13 mouse cellular contexts compared by ENCODE assay signal in genomic region chrX:150963027-150963426, GRCm38 (mm10). TPM values are rescaled to one million over a fixed set of nuclear protein-coding genes. Genes with fewer than 3 reads are reported as not detected.
A peak's percentile ranks its signal among the peaks of the same experiment; 100 is the strongest.
DNase-seq lines count a peak whose midpoint lies in the region; ATAC-seq and TF ChIP-seq lines count a peak whose summit lies in the region.
"Had no signal": no experiment of that assay in that cellular context is flagged by ENCODE, and none has a peak within 500 bp of the region (broad histone marks: within the 10 kb centered on the region; RNA-seq: fewer than 3 reads in every experiment).

No protein-coding gene starts in this region.

- no peaks in the 10 kb centered on the region for H3K4me1 ChIP-seq in forebrain, postnatal 0 days (ENCODE audit: insufficient read depth)
- no peaks in the 10 kb centered on the region for H3K4me1 ChIP-seq in forebrain, embryonic 16.5 days (replicated peaks; ENCODE audit: control insufficient read depth, insufficient read depth, low read length)
- H3K4me1 ChIP-seq in liver, adult 2 months (ENCODE audit: control insufficient read depth, insufficient read depth, low read length), result no peaks in the 10 kb centered on the region
- no peaks in the 10 kb centered on the region for H3K4me1 ChIP-seq in liver, embryonic 11.5 days (replicated peaks; ENCODE audit: control insufficient read depth, insufficient read depth, low read length)
- H3K4me1 ChIP-seq: embryonic facial prominence, embryonic 13.5 days; midbrain, embryonic 12.5 days had no signal

- 29% methylated on average over 2 of the region's 2 CpGs for WGBS in forebrain, postnatal 0 days
- 39% methylated on average over 2 of the region's 2 CpGs for WGBS in forebrain, embryonic 16.5 days
- 17% methylated on average over 2 of the region's 2 CpGs for WGBS in liver, adult 2 months
- WGBS in liver, embryonic 11.5 days, result 20% methylated on average over 2 of the region's 2 CpGs

- no peak overlapping the region for H3K9ac ChIP-seq in forebrain, postnatal 0 days
- H3K9ac ChIP-seq in forebrain, embryonic 16.5 days (replicated peaks; ENCODE audit: low read depth, low read length), result no peak overlapping the region
- no peak overlapping the region for H3K9ac ChIP-seq in liver, adult 2 months (ENCODE audit: low read depth, low read length)
- no peak overlapping the region for H3K9ac ChIP-seq in liver, embryonic 11.5 days (ENCODE audit: low read depth, low read length)
- H3K9ac ChIP-seq: embryonic facial prominence, embryonic 13.5 days; midbrain, embryonic 12.5 days had no signal

- TF ChIP-seq POLR2A in liver, adult 2 months (IDR thresholded peaks at IDR 0.05; ENCODE audit: extremely low read depth, insufficient read depth, low read length), result no peak

- no peaks in the 10 kb centered on the region for H3K9me3 ChIP-seq in forebrain, postnatal 0 days (ENCODE audit: low read length)
- no peaks in the 10 kb centered on the region for H3K9me3 ChIP-seq in forebrain, embryonic 16.5 days (ENCODE audit: control insufficient read depth, low read length)
- H3K9me3 ChIP-seq in liver, embryonic 11.5 days (ENCODE audit: control insufficient read depth, low read length), result no peaks in the 10 kb centered on the region
- H3K9me3 ChIP-seq: embryonic facial prominence, embryonic 13.5 days; midbrain, embryonic 12.5 days had no signal

- no peak overlapping the region for H3K4me3 ChIP-seq in forebrain, postnatal 0 days (ENCODE audit: low read depth, low read length)
- no peak overlapping the region for H3K4me3 ChIP-seq in forebrain, embryonic 16.5 days (replicated peaks; ENCODE audit: low read length)
- H3K4me3 ChIP-seq in liver, adult 2 months (ENCODE audit: insufficient read depth, low read depth, low read length), result no peak overlapping the region
- no peak overlapping the region for H3K4me3 ChIP-seq in liver, embryonic 11.5 days (ENCODE audit: low read depth, low read length)
- H3K4me3 ChIP-seq: embryonic facial prominence, embryonic 13.5 days; midbrain, embryonic 12.5 days had no signal

- no peaks in the 10 kb centered on the region for H3K27me3 ChIP-seq in forebrain, postnatal 0 days (ENCODE audit: insufficient read depth, low read length)
- H3K27me3 ChIP-seq in forebrain, embryonic 16.5 days (replicated peaks; ENCODE audit: control insufficient read depth, insufficient read depth, low read length), result no peaks in the 10 kb centered on the region
- H3K27me3 ChIP-seq in liver, adult 2 months (ENCODE audit: control insufficient read depth, insufficient read depth, low read length), result no peaks in the 10 kb centered on the region
- no peaks in the 10 kb centered on the region for H3K27me3 ChIP-seq in liver, embryonic 11.5 days (replicated peaks; ENCODE audit: control insufficient read depth, insufficient read depth, low read length)
- H3K27me3 ChIP-seq: embryonic facial prominence, embryonic 13.5 days; midbrain, embryonic 12.5 days had no signal

- ATAC-seq in forebrain, postnatal 0 days, result no peak
- ATAC-seq in forebrain, embryonic 16.5 days, result no peak
- no peak for ATAC-seq in liver, embryonic 11.5 days (replicated peaks; ENCODE audit: low FRiP score)
- ATAC-seq in megakaryocyte progenitor cell, adult 5-6 weeks (replicated peaks; ENCODE audit: poor library complexity), result 0 out of 2 replicates have a peak, but pooled peaks have one; percentile 31
- ATAC-seq: forebrain, embryonic 14.5 days had no signal

- H3K27ac ChIP-seq in forebrain, postnatal 0 days (ENCODE audit: low read depth, low read length), result no peak overlapping the region
- no peak overlapping the region for H3K27ac ChIP-seq in forebrain, embryonic 16.5 days (ENCODE audit: low read length)
- H3K27ac ChIP-seq in liver, adult 2 months (replicated peaks; ENCODE audit: insufficient read depth, low read depth, low read length), result no peak overlapping the region
- no peak overlapping the region for H3K27ac ChIP-seq in liver, embryonic 11.5 days (ENCODE audit: low read depth, low read length)
- H3K27ac ChIP-seq: embryonic facial prominence, embryonic 13.5 days; midbrain, embryonic 12.5 days had no signal

- DNase-seq in forebrain, postnatal 0 days, result no peak
- DNase-seq in liver, adult 2 months (ENCODE audit: extremely low read depth, low read depth, low spot score), result peak; percentile 4
- no peak for DNase-seq in liver, embryonic 11.5 days (ENCODE audit: low spot score)
- DNase-seq in ES-CJ7 (ENCODE audit: low read depth, low spot score), result peak; percentile 61
- no peak for DNase-seq in right cerebral cortex, postnatal 25 days
- DNase-seq in heart, postnatal 25 days (ENCODE audit: low spot score), result no peak
- DNase-seq: adrenal gland, postnatal 25 days; cerebellum, adult 2 months had no signal

- intact Hi-C loops in heart, postnatal 25 days (cut with DNase I), result no loop called here

- 0 out of 2 replicates have a peak, but pooled peaks have one; percentile 4 for TF ChIP-seq CTCF in forebrain, postnatal 0 days (IDR thresholded peaks at IDR 0.05; ENCODE audit: low read depth)
- TF ChIP-seq CTCF in liver, adult 2 months (IDR thresholded peaks at IDR 0.05; ENCODE audit: low read depth, low read length), result 0 out of 2 replicates have a peak, but pooled peaks have one; percentile 4

- H3K36me3 ChIP-seq in forebrain, postnatal 0 days (ENCODE audit: insufficient read depth), result no peaks in the 10 kb centered on the region
- no peaks in the 10 kb centered on the region for H3K36me3 ChIP-seq in forebrain, embryonic 16.5 days (ENCODE audit: control insufficient read depth, insufficient read depth)
- no peaks in the 10 kb centered on the region for H3K36me3 ChIP-seq in liver, adult 2 months (ENCODE audit: control insufficient read depth, insufficient read depth, low read length)
- H3K36me3 ChIP-seq in liver, embryonic 11.5 days (ENCODE audit: control insufficient read depth, insufficient read depth, low read length), result no peaks in the 10 kb centered on the region
- H3K36me3 ChIP-seq: embryonic facial prominence, embryonic 13.5 days; midbrain, embryonic 12.5 days had no signal

- no peaks in the 10 kb centered on the region for H3K79me2 ChIP-seq in liver, adult 2 months (ENCODE audit: control insufficient read depth, insufficient read depth, low read length)

- no peak overlapping the region for H3K4me2 ChIP-seq in forebrain, postnatal 0 days (ENCODE audit: low read depth)
- H3K4me2 ChIP-seq in forebrain, embryonic 16.5 days (ENCODE audit: low read length), result no peak overlapping the region
- H3K4me2 ChIP-seq in liver, embryonic 11.5 days, result no peak overlapping the region
- H3K4me2 ChIP-seq: embryonic facial prominence, embryonic 13.5 days; midbrain, embryonic 12.5 days had no signal

RNA-seq across cellular contexts. Expression of gene Gnl3l, which starts 54.1 kb away (rescaled TPM):
- total RNA-seq in forebrain, postnatal 0 days (2014; rRNA removed), result 151 and 179 TPM in 2 replicates
- polyA plus RNA-seq in forebrain, postnatal 0 days (2015; fragmentation: Nextera tagmentation; extraction: Ambion mirVana), result 78.4 and 98.6 TPM in 2 replicates
- 60.3 and 66.9 TPM in 2 replicates for polyA plus RNA-seq in forebrain, embryonic 16.5 days (2015; fragmentation: Nextera tagmentation; extraction: Ambion mirVana)
- total RNA-seq in liver, adult 2 months (2014; rRNA removed), result 12.5 and 13.2 TPM in 2 replicates
- 4.1 and 4.3 TPM in 2 replicates for polyA plus RNA-seq in liver, adult 2 months (2012; rRNA removed)
- polyA plus RNA-seq in liver, embryonic 11.5 days (2014; fragmentation: Nextera tagmentation; extraction: Ambion mirVana), result 32.6 and 32.9 TPM in 2 replicates
- 29.2 and 36.1 TPM in 2 replicates for total RNA-seq in megakaryocyte progenitor cell, adult 5-6 weeks (2015)
- total RNA-seq in megakaryocyte progenitor cell, adult 5-6 weeks (2017), result 42.4 and 51.0 TPM in 2 replicates
- 10 to 100 TPM; 34.9 to 40.3 TPM for total RNA-seq in heart, postnatal 25 days (2021)

Comparison
In these comparisons a context has a peak if more than half of its experiments do, and no peak if none do; other contexts are left out.
1. DNase-seq: peak in liver, adult 2 months (single experiment) and ES-CJ7 (single experiment); none in forebrain, postnatal 0 days (single experiment), liver, embryonic 11.5 days (single experiment), right cerebral cortex, postnatal 25 days (single experiment) and heart, postnatal 25 days (single experiment).